Mouse (Mus musculus): Measurements from ENCODE around the gene Slc48a1.

The Slc48a1 gene

DNA sequence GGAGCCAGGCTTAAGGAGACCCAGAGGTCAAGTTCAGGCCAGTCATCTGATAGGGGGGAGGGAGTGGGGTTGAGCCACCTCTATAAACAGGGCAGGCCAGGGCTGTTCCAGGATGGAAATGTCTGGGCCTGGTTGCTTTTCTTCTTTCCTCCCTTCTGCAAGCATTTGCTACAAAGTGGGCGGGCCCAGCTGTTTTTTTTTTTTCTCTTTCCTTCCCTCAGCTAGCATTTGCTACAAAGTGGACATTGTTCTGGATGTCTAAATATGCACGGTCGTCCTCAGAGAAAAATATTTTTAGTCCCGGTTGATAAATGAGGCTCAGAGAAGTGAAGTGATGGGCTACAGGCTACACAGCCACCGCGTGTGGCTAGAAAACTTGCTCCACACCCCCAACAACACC is 23.8 kb upstream of the Slc48a1 start:
- DNase-seq (ENCODE audit: low spot score): peak; percentile 34

GRCm38 (mm10) chr15:97755361-97755760 is 23.0 kb upstream of the Slc48a1 start:
- no peak for DNase-seq (ENCODE audit: low spot score)

GRCm38 (mm10) chr15:97760006-97760405 is 18.3 kb upstream of the Slc48a1 start:
- DNase-seq (ENCODE audit: low spot score): no peak

- no peak for DNase-seq (ENCODE audit: low spot score)
Observed at GRCm38 (mm10) chr15:97760952-97761351, 17.4 kb upstream of the Slc48a1 start.

DNA sequence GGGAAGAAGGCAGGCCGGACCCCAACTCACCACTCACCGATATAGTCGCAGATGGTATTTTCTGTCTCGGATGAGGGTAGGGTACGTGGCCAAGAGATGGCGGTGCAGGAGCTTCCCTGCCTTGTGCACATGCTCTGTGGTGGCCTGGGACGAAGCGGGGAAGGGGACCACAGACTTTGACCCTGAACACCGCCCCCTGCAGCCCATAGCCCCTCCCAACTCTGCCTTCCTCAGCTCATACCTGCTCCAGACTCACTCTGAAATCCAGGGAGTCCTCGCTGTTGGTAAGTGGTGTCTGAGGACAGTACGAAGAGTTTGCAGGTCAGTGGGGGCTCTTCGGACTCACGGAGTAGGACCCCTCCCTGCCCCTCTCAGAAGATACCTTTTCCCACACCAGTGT is 16.9 kb upstream of the Slc48a1 start:
- DNase-seq (ENCODE audit: low spot score): no peak

DNA sequence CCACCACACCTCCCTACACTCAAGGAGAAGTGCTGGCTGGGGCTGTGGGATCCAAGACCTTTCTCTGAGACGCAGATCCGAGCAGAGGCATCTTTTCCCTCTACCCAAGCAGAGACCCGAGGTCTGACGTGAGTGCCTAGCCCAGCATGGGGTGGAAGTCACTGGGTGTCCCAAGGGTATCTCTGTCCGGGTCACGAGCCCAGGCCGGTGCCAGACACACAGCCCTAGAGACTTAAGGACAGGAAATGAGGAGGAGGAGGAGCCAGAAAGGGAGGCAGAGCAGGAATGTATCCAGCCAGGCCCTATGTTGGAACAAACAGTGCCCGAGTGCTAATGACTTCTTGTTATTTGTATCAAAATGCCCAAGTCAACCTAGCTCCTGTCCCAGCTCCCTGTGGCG is 15.6 kb upstream of the Slc48a1 start:
- peak; percentile 79 for DNase-seq (ENCODE audit: low spot score)

DNA sequence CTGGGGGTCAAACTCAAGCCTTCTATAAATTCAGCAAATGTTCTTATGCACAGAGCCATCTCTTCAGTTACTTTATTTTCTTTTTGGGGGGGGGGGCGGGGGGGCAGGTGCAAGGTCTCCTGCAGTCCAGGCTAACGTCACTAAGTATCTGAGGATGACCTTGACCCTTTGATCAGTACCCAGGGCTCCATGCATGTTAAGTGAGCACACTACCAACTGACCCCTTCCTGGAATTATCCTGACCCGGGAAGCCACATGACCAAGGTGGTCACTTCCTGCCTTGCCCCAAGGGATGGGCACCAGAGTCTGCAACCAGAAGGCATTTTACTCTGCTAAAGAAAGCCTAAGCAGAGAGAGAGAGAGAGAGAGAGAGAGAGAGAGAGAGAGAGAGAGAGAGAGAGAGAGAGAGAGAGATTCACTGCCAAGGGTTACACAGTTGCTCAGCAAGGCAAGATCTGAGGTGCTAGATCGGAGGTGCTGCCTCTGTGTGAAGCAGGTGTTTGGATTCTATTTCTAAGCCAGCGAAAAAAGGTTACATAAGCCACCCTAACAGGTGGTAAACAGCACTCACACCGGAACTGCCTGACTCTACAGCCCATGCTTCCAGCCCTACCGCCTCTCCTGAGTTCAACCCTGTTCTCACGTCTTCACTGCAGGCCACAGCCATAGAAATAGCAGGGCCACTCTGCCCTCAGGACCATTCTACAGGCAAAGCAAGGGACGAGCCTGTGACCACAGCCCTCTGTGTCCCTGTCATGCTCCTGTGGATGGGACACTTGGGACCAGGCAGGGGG is 14.9 kb upstream of the Slc48a1 start:
- DNase-seq (ENCODE audit: low spot score): no peak

DNA sequence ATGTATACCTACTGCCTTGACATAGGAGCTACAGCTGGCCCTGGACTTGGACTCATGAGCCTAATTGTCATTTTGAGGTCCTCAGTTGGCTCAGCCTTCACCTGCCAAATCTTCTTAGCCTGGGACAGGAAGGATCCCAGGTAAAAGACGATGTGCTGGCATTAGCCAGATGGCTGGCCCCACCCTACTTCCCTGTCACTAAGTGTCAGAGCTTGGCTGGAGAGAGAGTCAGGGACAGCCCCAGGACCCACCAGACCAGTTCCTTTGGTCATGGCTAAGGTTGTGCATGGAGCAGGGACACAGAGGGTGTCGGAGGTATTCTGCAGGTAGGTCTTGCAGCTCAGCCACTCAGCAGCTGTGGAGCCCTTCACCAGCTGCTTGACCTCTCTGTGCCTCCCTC is 13.8 kb upstream of the Slc48a1 start:
- no peak for DNase-seq (ENCODE audit: low spot score)

DNA sequence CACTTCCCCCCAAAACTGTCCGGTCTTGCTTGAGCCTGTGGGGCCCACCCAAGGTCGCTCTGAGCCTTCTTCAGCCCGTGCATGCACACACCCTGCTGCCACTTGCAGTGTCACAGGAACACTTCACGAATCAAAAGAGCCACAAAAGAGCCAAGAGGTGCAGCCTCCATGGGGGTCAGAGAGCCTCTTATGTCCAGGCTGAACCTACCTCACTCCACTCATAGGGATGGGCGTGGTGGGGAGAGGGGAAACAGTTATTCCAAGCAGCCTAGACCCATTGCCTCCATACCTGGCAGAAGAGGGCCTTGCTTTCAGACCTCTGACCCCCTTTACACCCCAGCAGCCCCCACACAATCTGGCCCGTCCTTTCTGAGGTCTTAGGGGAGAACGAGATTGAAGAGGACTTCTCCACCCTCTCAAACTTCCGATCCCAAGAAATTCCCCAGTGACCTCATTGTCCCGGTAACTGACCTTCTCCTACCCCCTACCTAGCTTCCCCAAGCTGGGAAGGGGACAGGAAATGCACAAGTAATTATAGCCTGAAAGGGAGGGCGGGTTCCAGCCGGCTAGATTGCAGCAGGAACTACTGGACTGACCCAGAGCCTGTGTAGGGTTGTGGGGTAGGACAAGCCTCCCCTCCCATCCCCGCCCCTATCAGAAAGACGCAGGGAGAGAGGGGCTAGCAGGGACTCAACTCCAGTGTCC is 13.1 kb upstream of the Slc48a1 start:
- DNase-seq (ENCODE audit: low spot score): no peak

DNA sequence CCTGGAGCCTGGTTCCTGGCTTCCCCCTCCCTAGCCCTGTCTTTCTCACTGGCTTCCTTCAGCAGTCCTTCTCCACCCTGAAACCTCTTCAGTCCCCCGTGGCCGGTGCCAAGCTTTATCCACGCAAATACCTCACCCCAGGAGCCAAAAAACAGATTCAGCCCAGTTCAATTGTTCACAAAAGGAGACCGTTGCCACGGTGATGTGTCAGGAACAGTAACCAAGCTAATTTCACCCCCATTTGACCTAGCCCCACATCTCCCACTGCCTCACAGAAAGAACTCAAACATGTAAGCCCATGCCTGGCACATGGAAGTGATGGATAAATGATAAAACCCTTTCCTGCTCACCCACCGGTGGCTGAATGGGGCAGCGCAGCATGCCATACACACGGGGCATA is 12.1 kb upstream of the Slc48a1 start:
- DNase-seq (ENCODE audit: low spot score): no peak

GRCm38 (mm10) chr15:97766594-97767279 is 11.6 kb upstream of the Slc48a1 start:
- no peak for DNase-seq (ENCODE audit: low spot score)

GRCm38 (mm10) chr15:97767280-97768186 is 10.8 kb upstream of the Slc48a1 start, which contains the start of gene Rapgef3:
Rapgef3 (minus strand) TSS chr15:97767972.
- DNase-seq (ENCODE audit: low spot score): peak; percentile 68

DNA sequence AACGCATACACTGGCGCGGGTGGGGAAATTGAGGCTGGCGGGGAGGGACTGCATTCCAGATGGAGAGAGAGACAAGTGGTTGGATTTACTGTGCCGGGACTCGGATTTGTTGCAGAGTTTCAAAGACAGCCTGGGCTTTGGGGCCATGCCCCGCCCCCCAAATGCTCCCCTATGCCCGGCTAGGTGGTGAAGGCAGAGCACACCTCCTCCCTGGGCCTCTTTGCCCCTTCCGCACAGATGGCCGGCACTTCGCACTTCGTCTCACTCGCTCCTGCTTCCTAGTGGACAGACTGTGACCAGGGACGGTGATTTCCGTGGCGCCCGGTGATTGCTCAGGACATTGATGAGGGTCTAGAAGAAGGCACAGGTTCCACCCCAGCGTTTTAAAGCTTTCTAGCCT is 10.1 kb upstream of the Slc48a1 start:
- no peak for DNase-seq (ENCODE audit: low spot score)

DNA sequence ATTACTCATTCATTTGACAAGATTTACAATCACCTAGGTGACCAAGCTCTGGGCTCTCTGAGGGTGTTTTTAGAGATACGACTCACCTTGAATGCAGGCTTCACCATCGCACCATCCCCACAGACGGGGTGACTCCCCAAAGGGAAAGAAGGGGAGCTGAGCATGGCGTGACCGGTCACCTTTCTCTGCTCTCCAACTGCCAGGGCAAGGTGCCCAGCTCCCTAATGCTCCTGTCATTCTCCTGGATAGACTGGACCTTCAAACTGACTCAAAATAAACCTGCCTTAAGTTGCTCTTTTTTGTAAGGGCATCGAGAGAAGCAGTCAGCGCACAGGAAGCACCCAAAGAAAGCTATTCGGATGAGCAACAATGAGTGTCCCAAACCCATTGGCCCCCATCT is 8.0 kb upstream of the Slc48a1 start:
- DNase-seq (ENCODE audit: low spot score): no peak

DNA sequence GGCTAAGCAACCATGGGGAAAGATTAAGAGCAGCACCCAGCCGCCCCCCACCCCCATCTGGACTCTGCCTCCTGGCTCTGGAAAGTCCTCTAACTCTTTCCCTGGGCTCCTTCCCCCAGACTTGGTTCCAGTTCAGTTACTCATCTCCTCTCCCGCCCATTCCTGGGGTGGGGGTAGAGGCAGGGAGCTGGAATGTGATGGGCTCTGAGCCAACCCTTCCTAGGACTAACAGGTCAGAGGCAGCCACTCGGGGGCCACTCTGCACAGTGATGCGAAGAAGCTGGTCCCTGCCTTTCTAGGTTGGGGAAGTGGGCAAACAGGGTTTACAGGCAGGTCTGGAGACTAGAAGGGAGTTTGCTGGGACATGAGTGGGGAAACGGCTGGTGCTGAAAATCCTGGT is 5.2 kb upstream of the Slc48a1 start:
- DNase-seq (ENCODE audit: low spot score): peak; percentile 69

DNA sequence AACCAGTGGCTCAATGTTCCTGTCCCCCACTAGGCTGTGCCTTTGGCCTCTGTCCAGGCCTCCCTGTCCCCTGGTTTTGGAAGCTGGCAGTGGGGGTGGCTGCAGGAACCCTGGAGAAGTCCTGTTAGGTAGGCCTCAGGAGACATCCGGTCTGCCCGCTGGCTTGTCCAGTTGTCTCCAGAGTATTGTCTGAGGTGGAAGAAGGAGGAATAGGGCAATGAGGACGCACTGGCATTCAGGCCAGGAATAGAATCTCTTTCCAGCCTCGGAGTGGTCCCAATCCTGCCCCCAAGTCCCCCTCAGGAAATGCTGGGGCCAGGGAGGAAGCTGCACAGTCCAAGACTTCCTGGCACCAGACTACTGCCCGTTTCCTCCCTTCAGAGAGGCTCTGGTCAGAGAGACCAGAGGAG is 4.4 kb upstream of the Slc48a1 start:
- DNase-seq (ENCODE audit: low spot score): no peak

DNA sequence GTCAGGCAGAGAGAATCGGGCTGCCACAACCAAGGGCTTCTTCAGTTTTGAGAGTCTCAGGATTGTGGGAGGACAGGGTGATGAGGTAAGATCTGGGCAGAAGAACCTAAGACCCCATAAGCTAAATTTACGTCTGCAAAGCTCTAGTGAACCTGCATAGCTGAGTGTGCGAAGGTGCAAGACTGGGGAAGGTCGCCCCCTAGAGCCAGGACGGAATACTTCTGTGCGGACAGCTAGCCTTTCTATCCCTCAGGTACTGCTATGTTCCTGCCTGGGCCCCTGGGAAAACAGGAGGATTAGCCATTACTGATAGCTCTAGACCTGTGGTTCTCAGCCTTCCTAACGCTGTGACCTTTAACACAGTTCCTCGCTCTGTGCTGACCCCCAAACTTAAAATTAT is 1.8 kb upstream of the Slc48a1 start:
- no peak for DNase-seq (ENCODE audit: low spot score)

DNA sequence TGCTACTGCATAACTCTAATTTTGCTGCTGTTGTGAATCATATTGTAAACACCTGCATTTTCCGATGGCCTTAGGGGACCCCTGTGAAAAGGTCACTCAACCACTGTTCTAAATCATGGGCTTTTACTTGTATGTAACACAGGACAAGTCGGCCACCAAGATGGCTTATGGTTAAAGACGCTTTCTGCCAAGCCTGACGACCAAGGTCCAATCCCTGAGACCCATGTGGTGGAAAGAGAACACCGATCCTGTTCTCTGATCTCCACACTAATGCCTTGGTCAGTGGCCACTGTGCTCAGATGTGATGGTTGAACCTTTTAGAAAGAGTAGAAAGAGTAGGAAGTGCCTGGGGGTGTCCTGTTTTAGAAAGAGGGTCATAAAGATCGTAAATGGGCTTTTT is 1.4 kb upstream of the Slc48a1 start:
- DNase-seq (ENCODE audit: low spot score): no peak

GRCm38 (mm10) chr15:97779576-97779975 is 1.3 kb downstream of the Slc48a1 start:
- DNase-seq (ENCODE audit: low spot score): no peak

DNA sequence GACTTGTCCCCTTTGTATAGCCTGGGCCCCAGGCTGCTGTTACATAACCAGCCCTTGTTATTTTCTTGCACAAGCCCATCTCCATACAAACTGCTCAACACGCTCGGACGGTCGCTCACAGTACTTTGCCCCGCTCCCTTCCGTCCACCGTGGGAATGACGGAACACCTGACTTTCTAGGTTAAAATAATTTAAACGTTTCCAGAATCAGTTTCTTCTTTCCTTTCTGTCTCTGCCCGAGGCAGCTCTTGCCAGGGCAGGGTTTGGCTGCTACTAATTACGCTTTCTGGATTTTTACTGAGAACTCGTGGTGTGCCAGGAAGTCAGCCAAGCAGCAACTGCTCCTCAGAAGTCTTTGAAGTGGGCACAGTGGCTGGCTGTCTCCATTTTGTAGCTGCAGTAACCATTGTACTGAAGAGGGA is 2.3 kb downstream of the Slc48a1 start:
- no peak for DNase-seq (ENCODE audit: low spot score)

DNA sequence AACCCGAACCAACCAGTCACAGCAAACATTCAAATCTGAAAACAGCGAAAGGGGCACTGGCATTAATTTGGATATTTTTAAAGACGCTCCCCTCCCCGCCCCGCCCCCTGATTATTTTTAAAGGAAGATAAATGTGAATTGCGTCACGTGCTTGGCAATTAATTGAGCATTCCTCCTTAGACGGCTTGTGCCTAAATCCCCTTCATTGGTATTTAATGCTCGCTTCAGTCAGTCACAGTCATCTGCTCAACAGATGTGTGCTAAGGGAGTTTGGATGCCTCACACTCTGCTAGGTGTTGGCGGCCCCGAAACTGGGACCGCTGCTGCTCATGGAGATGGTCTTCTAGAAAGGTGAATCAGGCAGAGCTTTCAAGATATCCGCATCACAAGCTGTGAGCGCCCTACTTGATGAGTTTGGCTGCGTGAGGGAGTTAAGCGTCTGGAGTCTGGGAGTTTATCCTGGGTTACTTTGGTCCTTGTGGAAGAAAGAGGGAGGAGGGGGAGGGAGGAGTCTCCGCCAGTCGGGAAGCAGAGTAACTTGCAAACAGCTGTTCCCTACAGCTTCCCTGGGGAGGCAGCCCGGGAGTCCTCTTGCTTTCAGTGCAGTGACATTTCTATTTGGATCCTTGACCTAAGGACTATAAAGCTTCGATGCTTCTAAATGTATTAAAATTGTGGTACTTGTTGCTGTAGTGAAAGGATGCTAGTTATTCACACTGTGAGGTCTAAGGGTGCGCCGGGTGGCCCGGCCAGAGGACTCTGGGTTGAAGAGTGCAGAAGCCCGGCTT is 3.8 kb downstream of the Slc48a1 start:
- DNase-seq (ENCODE audit: low spot score): no peak

All from testis, postnatal 14 days (tissue).